Mouse (Mus musculus): Measurements from ENCODE around the gene Nop58. TPM values are rescaled to one million over a fixed set of nuclear protein-coding genes. Genes with fewer than 3 reads are reported as not detected.

The Nop58 gene
- polyA plus RNA-seq, 1 experiment, result 8.2 TPM

DNA sequence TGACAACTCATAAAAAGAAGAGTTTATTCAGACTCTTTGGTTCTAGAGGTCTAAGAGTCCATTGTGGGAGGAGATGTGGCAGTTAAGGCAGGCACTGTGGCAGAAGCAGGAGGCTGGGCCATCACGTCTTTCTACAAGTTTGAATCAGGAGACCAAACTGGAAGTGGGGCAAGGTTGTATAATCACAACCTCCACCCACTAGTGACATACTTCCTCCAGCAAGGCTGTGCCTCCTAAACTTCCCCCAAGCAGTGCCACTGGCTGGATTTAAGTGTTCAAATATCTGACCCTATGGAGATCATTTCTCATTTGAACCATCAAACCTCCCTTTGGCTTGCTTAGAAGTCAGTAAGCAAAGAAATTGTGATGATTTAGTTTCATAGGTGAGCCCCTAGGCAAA lies 70.5 kb downstream of the Nop58 start:
- no peak for DNase-seq
- WGBS, result 59% methylated on average over 1 of the region's 1 CpGs
- H3K27me3 ChIP-seq (replicated peaks; ENCODE audit: control insufficient read depth, insufficient read depth, low read length), result no peaks in the 10 kb centered on the region
- 0 out of 2 replicates have a peak, but pooled peaks cover 3% of the 10 kb centered on the region for H3K4me1 ChIP-seq (ENCODE audit: control insufficient read depth, insufficient read depth, low read length)
- no peak overlapping the region for H3K4me3 ChIP-seq (ENCODE audit: insufficient read depth, low read depth, low read length)
- H3K27ac ChIP-seq (ENCODE audit: insufficient read depth, low read depth, low read length), result no peak overlapping the region
- no peaks in the 10 kb centered on the region for H3K36me3 ChIP-seq (ENCODE audit: control insufficient read depth, insufficient read depth, low read length)
- TF ChIP-seq CTCF (conservative IDR thresholded peaks at IDR 0.05; ENCODE audit: insufficient read depth, insufficient read length, low read depth, low read length), result no peak
- no peak for TF ChIP-seq POLR2A (IDR thresholded peaks at IDR 0.05; ENCODE audit: low read depth, low read length)

- Histone ChIP-seq H3K4me1 (ENCODE audit: control insufficient read depth, insufficient read depth, low read length) (peaks cover 5% of the 10 kb centered on the region; the same call in 1 of the 2 replicates), H3K4me3 (ENCODE audit: insufficient read depth, low read depth, low read length) (no peak overlapping the region), H3K27ac (ENCODE audit: insufficient read depth, low read depth, low read length) (no peak overlapping the region), H3K36me3 (ENCODE audit: control insufficient read depth, insufficient read depth, low read length) (no peaks in the 10 kb centered on the region), H3K27me3 (replicated peaks; ENCODE audit: control insufficient read depth, insufficient read depth, low read length) (no peaks in the 10 kb centered on the region)
- no peak for DNase-seq
- WGBS, result 67% methylated on average over 1 of the region's 1 CpGs
- no peak for TF ChIP-seq POLR2A (IDR thresholded peaks at IDR 0.05; ENCODE audit: low read depth, low read length)
- TF ChIP-seq CTCF (conservative IDR thresholded peaks at IDR 0.05; ENCODE audit: insufficient read depth, insufficient read length, low read depth, low read length), result no peak
Measured at GRCm38 (mm10) chr1:59758325-59758724, 73.6 kb downstream of the Nop58 start.

- Histone ChIP-seq H3K27me3 (replicated peaks; ENCODE audit: control insufficient read depth, insufficient read depth, low read length) (no peaks in the 10 kb centered on the region), H3K27ac (ENCODE audit: insufficient read depth, low read depth, low read length) (peak overlapping the region; percentile 15), H3K36me3 (ENCODE audit: control insufficient read depth, insufficient read depth, low read length) (no peaks in the 10 kb centered on the region), H3K4me1 (ENCODE audit: control insufficient read depth, insufficient read depth, low read length) (peaks cover 2% of the 10 kb centered on the region; the same call in 1 of the 2 replicates), H3K4me3 (ENCODE audit: insufficient read depth, low read depth, low read length) (peak overlapping the region; percentile 95)
- TF ChIP-seq POLR2A (IDR thresholded peaks at IDR 0.05; ENCODE audit: low read depth, low read length) (no peak), CTCF (conservative IDR thresholded peaks at IDR 0.05; ENCODE audit: insufficient read depth, insufficient read length, low read depth, low read length) (no peak)
- 8% methylated on average over 10 of the region's 10 CpGs for WGBS
- peak; percentile 31 for DNase-seq
Measured at GRCm38 (mm10) chr1:59762208-59762607, 77.4 kb downstream of the Nop58 start.

- peak; percentile 54 for DNase-seq
- H3K36me3 ChIP-seq (ENCODE audit: control insufficient read depth, insufficient read depth, low read length), result no peaks in the 10 kb centered on the region
- TF ChIP-seq CTCF (conservative IDR thresholded peaks at IDR 0.05; ENCODE audit: insufficient read depth, insufficient read length, low read depth, low read length), result no peak
- no peak for TF ChIP-seq POLR2A (IDR thresholded peaks at IDR 0.05; ENCODE audit: low read depth, low read length)
- H3K27ac ChIP-seq (ENCODE audit: insufficient read depth, low read depth, low read length), result peak overlapping the region; percentile 97
- no peaks in the 10 kb centered on the region for H3K27me3 ChIP-seq (replicated peaks; ENCODE audit: control insufficient read depth, insufficient read depth, low read length)
- peak overlapping the region; percentile 95 for H3K4me3 ChIP-seq (ENCODE audit: insufficient read depth, low read depth, low read length)
- WGBS, result under 1% methylated on average over 44 of the region's 44 CpGs
- H3K4me1 ChIP-seq (ENCODE audit: control insufficient read depth, insufficient read depth, low read length), result peaks cover 2% of the 10 kb centered on the region; the same call in 1 of the 2 replicates
Measured at GRCm38 (mm10) chr1:59762651-59763163, 77.9 kb downstream of the Nop58 start.

- no peaks in the 10 kb centered on the region for H3K27me3 ChIP-seq (replicated peaks; ENCODE audit: control insufficient read depth, insufficient read depth, low read length)
- peak within 1 kb of the TSS; percentile 97 for H3K27ac ChIP-seq (ENCODE audit: insufficient read depth, low read depth, low read length)
- no peaks in the 10 kb centered on the region for H3K36me3 ChIP-seq (ENCODE audit: control insufficient read depth, insufficient read depth, low read length)
- peaks cover 2% of the 10 kb centered on the region; the same call in 1 of the 2 replicates for H3K4me1 ChIP-seq (ENCODE audit: control insufficient read depth, insufficient read depth, low read length)
- H3K4me3 ChIP-seq (ENCODE audit: insufficient read depth, low read depth, low read length), result peak within 1 kb of the TSS; percentile 96
- peak; percentile 93 for DNase-seq
- WGBS, result under 1% methylated on average over 66 of the region's 75 CpGs
- peak; percentile 73 for TF ChIP-seq POLR2A (IDR thresholded peaks at IDR 0.05; ENCODE audit: low read depth, low read length)
- TF ChIP-seq CTCF (conservative IDR thresholded peaks at IDR 0.05; ENCODE audit: insufficient read depth, insufficient read length, low read depth, low read length), result no peak
Measured at GRCm38 (mm10) chr1:59763164-59763768, 78.5 kb downstream of the Nop58 start, which contains the start of gene Bmpr2. Gene Bmpr2 (plus strand): TSS chr1:59763400.

DNA sequence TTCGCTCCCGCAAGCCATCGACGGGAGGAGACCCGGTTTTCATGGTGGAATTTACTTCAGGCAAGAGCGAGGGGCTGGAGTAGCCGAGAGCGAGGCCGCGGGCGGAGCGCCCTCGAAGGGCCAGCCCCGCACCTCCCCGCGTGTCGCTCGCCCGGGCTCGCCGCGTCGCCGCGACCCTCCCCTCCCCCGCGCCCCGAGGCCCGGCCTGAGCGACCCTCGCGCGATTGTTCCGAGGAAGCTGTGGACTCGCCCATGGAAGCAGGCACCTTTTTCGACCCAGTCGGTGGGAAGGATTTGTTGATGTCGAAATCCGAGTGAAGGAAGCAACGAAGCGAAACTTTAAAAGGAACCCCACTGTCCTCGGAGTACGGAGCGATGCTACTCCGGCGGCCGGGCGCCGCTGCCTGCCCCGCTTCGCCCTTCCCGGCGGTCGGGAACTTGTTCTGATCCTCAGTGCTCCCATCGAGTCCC lies 79.0 kb downstream of the Nop58 start:
- H3K36me3 ChIP-seq (ENCODE audit: control insufficient read depth, insufficient read depth, low read length), result no peaks in the 10 kb centered on the region
- DNase-seq, result peak; percentile 65
- TF ChIP-seq POLR2A (IDR thresholded peaks at IDR 0.05; ENCODE audit: low read depth, low read length) (no peak), CTCF (conservative IDR thresholded peaks at IDR 0.05; ENCODE audit: insufficient read depth, insufficient read length, low read depth, low read length) (no peak)
- 1% methylated on average over 53 of the region's 55 CpGs for WGBS
- H3K27ac ChIP-seq (ENCODE audit: insufficient read depth, low read depth, low read length), result peak overlapping the region; percentile 87
- peak overlapping the region; percentile 96 for H3K4me3 ChIP-seq (ENCODE audit: insufficient read depth, low read depth, low read length)
- peaks cover 2% of the 10 kb centered on the region; the same call in 1 of the 2 replicates for H3K4me1 ChIP-seq (ENCODE audit: control insufficient read depth, insufficient read depth, low read length)
- no peaks in the 10 kb centered on the region for H3K27me3 ChIP-seq (replicated peaks; ENCODE audit: control insufficient read depth, insufficient read depth, low read length)

DNA sequence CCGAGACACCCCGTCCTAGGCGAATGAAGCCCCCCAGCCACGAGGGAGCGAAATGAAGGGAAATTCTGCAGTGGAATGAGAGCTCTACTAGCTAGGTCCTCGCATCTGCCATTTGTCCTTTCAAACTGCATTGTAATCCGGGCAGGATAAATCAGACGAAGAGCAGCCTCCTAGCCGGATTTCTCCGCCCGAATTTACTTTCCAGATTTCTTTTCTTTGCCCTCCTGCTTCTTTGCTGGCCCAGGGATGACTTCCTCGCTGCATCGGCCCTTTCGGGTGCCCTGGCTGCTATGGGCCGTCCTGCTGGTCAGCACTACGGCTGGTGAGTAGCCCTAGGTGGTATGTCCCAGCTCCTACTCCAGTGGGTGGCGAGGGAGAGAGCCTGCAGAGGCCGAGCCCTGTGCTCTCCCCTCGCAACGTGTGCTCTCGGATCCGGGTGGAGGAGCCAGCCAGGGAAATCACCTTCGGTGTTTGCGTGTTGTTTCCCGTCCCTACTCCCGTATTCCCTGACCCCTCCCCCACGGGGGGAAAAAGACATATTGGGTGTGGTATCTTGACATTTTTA lies 79.7 kb downstream of the Nop58 start:
- Histone ChIP-seq H3K4me1 (ENCODE audit: control insufficient read depth, insufficient read depth, low read length) (peaks cover 2% of the 10 kb centered on the region; the same call in 1 of the 2 replicates), H3K4me3 (ENCODE audit: insufficient read depth, low read depth, low read length) (peak overlapping the region; percentile 63), H3K36me3 (ENCODE audit: control insufficient read depth, insufficient read depth, low read length) (no peaks in the 10 kb centered on the region), H3K27me3 (replicated peaks; ENCODE audit: control insufficient read depth, insufficient read depth, low read length) (no peaks in the 10 kb centered on the region), H3K27ac (ENCODE audit: insufficient read depth, low read depth, low read length) (peak overlapping the region; percentile 70)
- DNase-seq, result peak; percentile 60
- TF ChIP-seq POLR2A (IDR thresholded peaks at IDR 0.05; ENCODE audit: low read depth, low read length) (no peak), CTCF (conservative IDR thresholded peaks at IDR 0.05; ENCODE audit: insufficient read depth, insufficient read length, low read depth, low read length) (no peak)
- WGBS, result under 1% methylated on average over 27 of the region's 27 CpGs
